Mouse (Mus musculus) hindbrain, embryonic 15.5 days (tissue): ENCODE measurements around the gene Foxp4. TPM values are rescaled to one million over a fixed set of nuclear protein-coding genes. Genes with fewer than 3 reads are reported as not detected.

ENCODE experiments used
- ATAC-seq: fragments of 200-750 bp; cut with Nextera tagmentation; 2 replicates; pipeline ENCODE4 v1.8.0; 2017; ENCODE audit warnings: low read depth, moderate number of reproducible peaks, moderate TSS enrichment; ENCODE audit not compliant: low FRiP score
- H3K27ac ChIP-seq: fragments of 300-500 bp; sonication (generic); replicated peaks from 2 replicates; pipeline ENCODE4 v1.5.1; 2015; ENCODE audit warnings: mild to moderate bottlenecking, inconsistent platforms
- H3K27me3 ChIP-seq: fragments of 300-500 bp; sonication (generic); 2 replicates; pipeline ENCODE4 v1.6.1; 2015; ENCODE audit warnings: control low read depth, inconsistent platforms
- H3K36me3 ChIP-seq: fragments of 300-500 bp; sonication (generic); 2 replicates; pipeline ENCODE4 v1.6.1; 2015; ENCODE audit warnings: control low read depth, inconsistent platforms
- H3K4me1 ChIP-seq: fragments of 300-500 bp; sonication (generic); replicated peaks from 2 replicates; pipeline ENCODE4 v1.6.1; 2015; ENCODE audit warnings: control low read depth, inconsistent platforms
- H3K4me2 ChIP-seq: fragments of 300-500 bp; sonication (generic); 2 replicates; pipeline ENCODE4 v1.6.1; 2015; ENCODE audit warnings: moderate library complexity, mild to moderate bottlenecking, inconsistent platforms
- H3K4me3 ChIP-seq: fragments of 300-500 bp; sonication (generic); 2 replicates; pipeline ENCODE4 v1.5.1; 2015; ENCODE audit warnings: mild to moderate bottlenecking, inconsistent platforms
- H3K9ac ChIP-seq: fragments of 300-500 bp; sonication (generic); 2 replicates; pipeline ENCODE4 v1.6.1; 2015; ENCODE audit warnings: inconsistent platforms
- H3K9me3 ChIP-seq: fragments of 300-500 bp; sonication (generic); 2 replicates; pipeline ENCODE4 v1.6.1; 2016; ENCODE audit warnings: control low read depth, inconsistent platforms
- WGBS: fragments of 180-500 bp; shearing (Covaris S2); methylation state at CpG from one replicate; pipeline ENCODE4 v1.1.7; 2015; 5-methylcytosine and 5-hydroxymethylcytosine counted together
- polyA plus RNA-seq: library from polyadenylated mRNA; unstranded; fragments of >200 nt; fragmentation: Nextera tagmentation; extraction: Ambion mirVana; gene quantifications from 2 replicates; pipeline ENCODE4 v1.2.1, GENCODE M21; 2015

Gene Foxp4
- polyA plus RNA-seq: 34.3 and 42.2 TPM in 2 replicates

- WGBS: under 1% methylated on average over 76 of the region's 91 CpGs
- Histone ChIP-seq H3K27ac (peak within 1 kb of the TSS; percentile 83), H3K4me1 (peaks cover 45% of the 10 kb centered on the region), H3K9ac (peak within 1 kb of the TSS; percentile 62), H3K27me3 (peaks cover 35% of the 10 kb centered on the region), H3K36me3 (no peaks in the 10 kb centered on the region), H3K4me3 (peak within 1 kb of the TSS; percentile 79), H3K9me3 (no peaks in the 10 kb centered on the region), H3K4me2 (peak within 1 kb of the TSS; percentile 98)
- peak; percentile 79 for ATAC-seq
Observed at GRCm38 (mm10) chr17:47924383-47925339, at the start of gene Foxp4. Gene Foxp4 (minus strand): TSS chr17:47924645.

- Histone ChIP-seq H3K9me3 (no peaks in the 10 kb centered on the region), H3K4me1 (peaks cover 34% of the 10 kb centered on the region), H3K27me3 (peaks cover 18% of the 10 kb centered on the region), H3K9ac (no peak overlapping the region), H3K36me3 (no peaks in the 10 kb centered on the region), H3K27ac (0 out of 2 replicates have a peak overlapping the region, but pooled peaks have one; percentile 11), H3K4me3 (peak overlapping the region; percentile 44), H3K4me2 (peak overlapping the region; percentile 87)
- ATAC-seq: peak; percentile 47; the same call in 1 of the 2 replicates
- 3% methylated on average over 61 of the region's 61 CpGs for WGBS
Observed at GRCm38 (mm10) chr17:47973563-47974472, 49.4 kb upstream of the Foxp4 start.

GRCm38 (mm10) chr17:47965885-47966505 is 41.5 kb upstream of the Foxp4 start:
- Histone ChIP-seq H3K9me3 (no peaks in the 10 kb centered on the region), H3K4me1 (peaks cover 4% of the 10 kb centered on the region; the same call in 1 of the 2 replicates), H3K4me2 (no peak overlapping the region), H3K27me3 (no peaks in the 10 kb centered on the region), H3K36me3 (no peaks in the 10 kb centered on the region), H3K4me3 (no peak overlapping the region), H3K9ac (no peak overlapping the region), H3K27ac (no peak overlapping the region)
- WGBS: 47% methylated on average over 10 of the region's 12 CpGs
- ATAC-seq: 0 out of 2 replicates have a peak, but pooled peaks have one; percentile 11

- Histone ChIP-seq H3K27ac (no peak overlapping the region), H3K9ac (no peak overlapping the region), H3K9me3 (no peaks in the 10 kb centered on the region), H3K4me2 (no peak overlapping the region), H3K36me3 (no peaks in the 10 kb centered on the region), H3K27me3 (peaks cover 4% of the 10 kb centered on the region; the same call in 1 of the 2 replicates), H3K4me1 (no peaks in the 10 kb centered on the region; the same call in 1 of the 2 replicates), H3K4me3 (no peak overlapping the region)
- 61% methylated on average over 10 of the region's 10 CpGs for WGBS
- ATAC-seq: no peak
Observed at GRCm38 (mm10) chr17:47958046-47958790, 33.8 kb upstream of the Foxp4 start.

- Histone ChIP-seq H3K9ac (no peak overlapping the region), H3K4me1 (peaks cover 17% of the 10 kb centered on the region), H3K4me2 (no peak overlapping the region), H3K27me3 (peaks cover 4% of the 10 kb centered on the region; the same call in 1 of the 2 replicates), H3K4me3 (no peak overlapping the region), H3K36me3 (no peaks in the 10 kb centered on the region), H3K9me3 (no peaks in the 10 kb centered on the region), H3K27ac (no peak overlapping the region)
- WGBS: 94% methylated on average over 8 of the region's 8 CpGs
- ATAC-seq: no peak
Observed at GRCm38 (mm10) chr17:47956486-47956885, 32.0 kb upstream of the Foxp4 start.

- Histone ChIP-seq H3K9me3 (no peaks in the 10 kb centered on the region), H3K27me3 (peaks cover 4% of the 10 kb centered on the region; the same call in 1 of the 2 replicates), H3K4me3 (no peak overlapping the region), H3K4me1 (peaks cover 23% of the 10 kb centered on the region), H3K9ac (no peak overlapping the region), H3K4me2 (no peak overlapping the region), H3K27ac (no peak overlapping the region), H3K36me3 (no peaks in the 10 kb centered on the region)
- WGBS: 58% methylated on average over 12 of the region's 12 CpGs
- ATAC-seq: no peak
Observed at GRCm38 (mm10) chr17:47955054-47955741, 30.8 kb upstream of the Foxp4 start.

GRCm38 (mm10) chr17:47953231-47953630 is 28.8 kb upstream of the Foxp4 start:
- Histone ChIP-seq H3K27ac (no peak overlapping the region), H3K9me3 (no peaks in the 10 kb centered on the region), H3K27me3 (peaks cover 4% of the 10 kb centered on the region; the same call in 1 of the 2 replicates), H3K4me2 (no peak overlapping the region), H3K4me3 (no peak overlapping the region), H3K36me3 (no peaks in the 10 kb centered on the region), H3K9ac (no peak overlapping the region), H3K4me1 (peaks cover 23% of the 10 kb centered on the region)
- WGBS: 34% methylated on average over 5 of the region's 5 CpGs
- no peak for ATAC-seq

- no peak overlapping the region for H3K9ac ChIP-seq
- no peak overlapping the region for H3K4me2 ChIP-seq
- H3K36me3 ChIP-seq: no peaks in the 10 kb centered on the region
- H3K27ac ChIP-seq: 0 out of 2 replicates have a peak overlapping the region, but pooled peaks have one; percentile 20
- no peak overlapping the region for H3K4me3 ChIP-seq
- H3K4me1 ChIP-seq: peaks cover 23% of the 10 kb centered on the region
- H3K9me3 ChIP-seq: no peaks in the 10 kb centered on the region
- H3K27me3 ChIP-seq: peaks cover 4% of the 10 kb centered on the region; the same call in 1 of the 2 replicates
- 18% methylated on average over 11 of the region's 12 CpGs for WGBS
- ATAC-seq: 0 out of 2 replicates have a peak, but pooled peaks have one; percentile 13
Observed at GRCm38 (mm10) chr17:47952368-47953081, 28.1 kb upstream of the Foxp4 start.

- 12% methylated on average over 13 of the region's 13 CpGs for WGBS
- H3K9ac ChIP-seq: no peak overlapping the region
Observed at GRCm38 (mm10) chr17:47951452-47951851, 27.0 kb upstream of the Foxp4 start.

GRCm38 (mm10) chr17:47950831-47951230 is 26.4 kb upstream of the Foxp4 start:
- Histone ChIP-seq H3K27ac (no peak overlapping the region), H3K27me3 (peaks cover 4% of the 10 kb centered on the region; the same call in 1 of the 2 replicates), H3K36me3 (no peaks in the 10 kb centered on the region), H3K9ac (no peak overlapping the region), H3K4me2 (no peak overlapping the region), H3K4me1 (peaks cover 23% of the 10 kb centered on the region), H3K9me3 (no peaks in the 10 kb centered on the region), H3K4me3 (no peak overlapping the region)
- no peak for ATAC-seq
- 74% methylated on average over 5 of the region's 5 CpGs for WGBS

More at GRCm38 (mm10) chr17:47951452-47951851, 27.0 kb upstream of the Foxp4 start:
- no peaks in the 10 kb centered on the region for H3K9me3 ChIP-seq
- H3K4me1 ChIP-seq: peaks cover 23% of the 10 kb centered on the region
- peaks cover 4% of the 10 kb centered on the region; the same call in 1 of the 2 replicates for H3K27me3 ChIP-seq
- 0 out of 2 replicates have a peak overlapping the region, but pooled peaks have one; percentile 13 for H3K27ac ChIP-seq
- peak; percentile 55 for ATAC-seq
- no peaks in the 10 kb centered on the region for H3K36me3 ChIP-seq
- H3K4me2 ChIP-seq: peak overlapping the region; percentile 29
- no peak overlapping the region for H3K4me3 ChIP-seq
